Mouse (Mus musculus): ENCODE results near the gene Klri1. TPM values are rescaled to one million over a fixed set of nuclear protein-coding genes. Genes with fewer than 3 reads are reported as not detected.
"Not testable (repeated sequence)": the region's sequence is repeated elsewhere in the genome, so short reads cannot be mapped to it uniquely, and the experiment has no call there.

Gene Klri1
- not detected for total RNA-seq (2021)
- long read RNA-seq, experiment 1 = 0 reads
- long read RNA-seq, experiment 2 = 0 reads

DNA sequence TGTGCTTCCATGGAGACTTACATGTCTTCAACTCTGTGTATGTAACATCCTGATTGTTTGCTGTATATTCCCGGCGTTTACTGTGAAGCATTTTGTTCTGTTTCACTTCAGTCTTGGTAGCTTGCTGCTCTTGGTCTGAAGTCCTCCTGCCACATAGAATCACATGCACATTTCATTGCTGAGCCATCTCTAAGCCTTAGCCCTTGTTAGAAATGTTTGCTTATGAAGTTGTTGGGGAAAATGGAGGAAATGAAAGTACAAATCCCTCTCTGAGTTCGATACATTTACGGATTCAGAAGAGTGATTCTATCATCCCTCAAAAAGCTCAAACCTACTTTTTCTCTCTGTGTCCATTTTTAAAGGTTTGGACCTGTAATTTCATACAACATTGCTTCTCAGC, at the start of gene Klri1:
TSS of gene Klri1 (minus strand) at position 101 of the 400 bp plus-strand sequence.
- intact Hi-C loops (cut with DNase I) = no loop called here
- DNase-seq = no peak
- H3K4me3 ChIP-seq = no peak within 1 kb of the TSS
- no peak for TF ChIP-seq CTCF (IDR thresholded peaks at IDR 0.05)
- H3K27ac ChIP-seq = no peak within 1 kb of the TSS

DNA sequence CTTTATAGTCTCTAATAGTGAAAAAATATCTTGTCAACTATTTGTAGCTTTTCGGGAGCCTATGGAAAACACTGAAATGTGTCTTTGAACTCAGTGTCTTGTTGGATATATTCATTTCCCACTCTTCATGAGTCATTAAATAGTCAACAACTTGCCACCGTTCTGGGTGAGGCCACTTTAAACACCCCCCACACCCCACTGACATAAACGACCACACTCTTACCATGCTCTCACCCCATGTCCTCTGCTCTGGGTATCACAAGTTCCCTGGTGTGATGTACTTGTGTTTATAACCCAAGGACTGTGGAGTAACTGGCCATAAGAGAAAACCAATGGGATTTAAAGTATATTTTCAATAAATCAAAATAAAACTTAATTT, 30.7 kb upstream of the Klri1 start:
- Histone ChIP-seq H3K4me3 (no peak overlapping the region), H3K27ac (no peak overlapping the region)
- intact Hi-C loops (cut with DNase I) = no loop called here
- no peak for DNase-seq
- TF ChIP-seq CTCF (IDR thresholded peaks at IDR 0.05) = no peak

DNA sequence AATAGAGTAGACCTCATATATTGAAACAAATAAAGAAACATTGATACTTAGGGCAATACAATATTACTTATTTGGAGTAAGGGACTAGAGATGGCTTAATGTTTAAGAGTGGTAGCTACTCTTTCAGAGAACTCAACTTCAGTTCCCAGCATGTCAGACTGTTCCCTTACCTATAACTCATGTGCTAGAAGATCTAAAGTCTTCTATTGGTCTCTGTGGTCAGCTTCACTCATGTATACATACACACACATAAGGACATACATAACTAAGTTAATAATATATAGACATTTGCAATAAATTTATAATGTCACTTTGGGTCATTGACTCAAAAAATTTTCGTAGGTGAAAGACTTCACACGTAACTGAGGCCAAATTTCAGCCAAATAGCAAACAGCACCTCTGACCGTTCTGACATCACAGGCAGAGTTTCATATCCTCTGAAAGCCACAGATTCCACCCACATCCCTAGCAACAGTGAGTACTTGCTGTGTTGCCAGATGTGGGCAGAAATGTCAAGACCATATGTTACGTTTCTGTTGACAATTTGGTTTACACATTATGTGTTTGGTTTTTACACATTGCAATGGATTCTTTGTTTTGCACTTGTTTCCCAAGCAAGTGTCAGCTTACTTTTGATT, 30.2 kb upstream of the Klri1 start:
- Histone ChIP-seq H3K27ac (no peak overlapping the region), H3K4me3 (no peak overlapping the region)
- TF ChIP-seq CTCF (IDR thresholded peaks at IDR 0.05) = no peak
- intact Hi-C loops (cut with DNase I) = no loop called here
- no peak for DNase-seq

DNA sequence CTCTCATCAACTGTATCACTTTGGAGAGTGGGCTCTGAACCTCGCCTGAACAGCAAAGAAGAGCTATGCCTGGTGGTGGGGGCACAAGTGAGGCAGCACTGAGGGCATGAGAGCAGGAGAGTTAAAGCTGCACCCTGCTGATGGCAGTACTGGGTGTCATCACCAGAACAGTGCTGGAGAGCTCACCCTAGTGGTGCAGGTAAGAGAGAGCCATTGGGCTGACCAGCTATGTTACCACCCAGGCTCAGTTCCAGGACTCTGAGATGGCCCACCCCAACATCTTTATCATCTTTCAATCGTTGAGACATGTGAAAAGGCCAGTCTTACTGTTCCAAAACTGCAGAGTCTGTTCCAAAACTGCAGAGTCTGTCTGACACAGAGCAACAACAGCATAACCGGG, 29.2 kb upstream of the Klri1 start:
- TF ChIP-seq CTCF (IDR thresholded peaks at IDR 0.05) = no peak
- DNase-seq = no peak
- no peak overlapping the region for H3K27ac ChIP-seq
- no peak overlapping the region for H3K4me3 ChIP-seq
- intact Hi-C loops (cut with DNase I) = no loop called here

DNA sequence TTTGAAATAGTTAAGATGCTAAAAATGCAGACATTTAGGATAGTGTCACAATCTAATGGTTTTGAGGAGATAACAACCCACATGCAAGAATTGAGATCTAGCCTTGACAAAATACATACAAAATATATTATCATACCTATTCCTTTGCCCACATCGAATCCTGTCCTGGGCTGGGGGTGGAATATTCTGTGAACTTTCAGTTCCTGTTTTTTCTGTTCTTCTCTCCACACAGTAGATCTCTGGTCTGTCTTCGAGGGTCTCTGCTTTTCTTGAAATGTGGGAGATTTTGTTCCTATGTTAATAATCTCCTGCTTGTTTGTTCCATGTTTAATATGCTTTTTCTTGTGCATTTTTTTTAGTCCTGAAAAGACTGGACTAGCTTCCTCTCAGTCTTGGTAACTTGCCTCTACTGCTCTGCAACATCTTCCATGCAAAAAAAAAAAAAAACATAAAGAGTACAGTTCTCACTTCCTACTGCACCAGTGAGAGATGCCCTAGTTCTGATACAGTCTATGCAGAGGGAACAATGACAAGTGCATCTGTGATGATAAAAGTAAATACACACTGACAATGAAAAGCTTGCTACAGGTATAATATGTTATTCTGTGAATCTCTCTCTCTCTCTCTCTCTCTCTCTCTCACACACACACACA, 23.3 kb upstream of the Klri1 start, which contains the start of gene Klri2:
TSS of gene Klri2 (minus strand) at position 416 of the 653 bp plus-strand sequence.
- no peak within 1 kb of the TSS for H3K4me3 ChIP-seq
- H3K27ac ChIP-seq = no peak within 1 kb of the TSS
- no peak for TF ChIP-seq CTCF (IDR thresholded peaks at IDR 0.05)
- DNase-seq = no peak
- intact Hi-C loops (cut with DNase I) = no loop called here

DNA sequence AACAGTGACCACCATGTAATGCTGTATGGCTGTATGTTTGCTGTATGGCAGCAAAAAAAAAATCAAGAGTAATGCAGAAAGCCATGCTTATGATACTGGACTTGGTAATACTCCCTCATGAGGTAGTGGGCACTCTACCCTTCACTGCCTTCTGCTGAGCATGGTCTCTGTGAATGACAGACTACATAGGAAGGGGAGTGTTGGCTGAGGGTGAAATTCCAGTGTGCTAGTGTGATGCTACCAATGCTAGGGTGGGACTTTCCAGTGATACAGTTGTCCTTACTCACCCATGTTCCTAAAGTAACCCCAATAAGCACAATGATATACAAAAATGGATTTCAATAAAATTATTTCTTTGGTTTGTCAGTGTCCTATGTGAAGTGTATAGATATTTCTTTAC, 19.5 kb upstream of the Klri1 start:
- H3K27ac ChIP-seq = no peak overlapping the region
- H3K4me3 ChIP-seq = no peak overlapping the region
- no peak for TF ChIP-seq CTCF (IDR thresholded peaks at IDR 0.05)
- intact Hi-C loops (cut with DNase I) = no loop called here
- DNase-seq = no peak

DNA sequence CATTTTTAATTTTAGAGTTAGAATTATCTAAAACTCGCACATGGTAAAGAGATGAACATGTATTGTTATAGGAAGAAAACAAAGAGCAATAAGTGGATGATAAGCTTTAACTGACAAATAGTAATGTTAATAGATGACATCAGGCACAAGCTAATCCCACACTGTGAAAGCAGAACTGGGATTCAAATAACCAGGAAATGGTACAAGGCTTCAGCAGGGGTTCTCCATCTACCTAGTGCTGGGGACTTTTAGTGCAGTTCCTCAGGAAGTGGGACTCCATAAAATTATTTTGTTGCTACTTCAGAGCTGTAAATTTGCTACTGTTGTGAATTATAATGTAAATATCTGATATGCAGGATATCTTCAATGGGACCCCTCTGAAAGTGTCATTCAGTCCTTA, 10.3 kb upstream of the Klri1 start:
- Histone ChIP-seq H3K27ac (no peak overlapping the region), H3K4me3 (no peak overlapping the region)
- no peak for TF ChIP-seq CTCF (IDR thresholded peaks at IDR 0.05)
- no peak for DNase-seq
- intact Hi-C loops (cut with DNase I) = no loop called here

DNA sequence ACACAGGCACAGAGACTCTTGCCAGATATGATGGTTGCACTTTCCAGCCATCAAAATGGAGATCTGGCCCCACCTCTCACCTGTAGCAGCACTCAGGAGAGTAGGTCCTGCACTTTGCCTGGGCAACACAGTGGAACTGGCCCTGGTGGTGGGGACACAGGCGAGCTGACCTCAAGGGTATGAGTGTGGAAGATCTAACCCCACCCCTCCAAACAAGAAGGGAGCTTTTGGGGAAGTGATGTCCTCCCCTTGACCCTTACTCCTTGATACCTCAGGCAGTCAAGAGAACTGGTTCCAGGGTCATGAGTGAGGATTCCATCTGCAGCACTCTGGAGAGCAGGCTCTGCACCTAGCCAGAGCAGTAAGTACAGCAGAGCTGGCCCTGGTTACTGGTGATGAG, 4.5 kb upstream of the Klri1 start:
- no peak for DNase-seq
- no peak overlapping the region for H3K4me3 ChIP-seq
- H3K27ac ChIP-seq = no peak overlapping the region
- no peak for TF ChIP-seq CTCF (IDR thresholded peaks at IDR 0.05)
- intact Hi-C loops (cut with DNase I) = no loop called here

DNA sequence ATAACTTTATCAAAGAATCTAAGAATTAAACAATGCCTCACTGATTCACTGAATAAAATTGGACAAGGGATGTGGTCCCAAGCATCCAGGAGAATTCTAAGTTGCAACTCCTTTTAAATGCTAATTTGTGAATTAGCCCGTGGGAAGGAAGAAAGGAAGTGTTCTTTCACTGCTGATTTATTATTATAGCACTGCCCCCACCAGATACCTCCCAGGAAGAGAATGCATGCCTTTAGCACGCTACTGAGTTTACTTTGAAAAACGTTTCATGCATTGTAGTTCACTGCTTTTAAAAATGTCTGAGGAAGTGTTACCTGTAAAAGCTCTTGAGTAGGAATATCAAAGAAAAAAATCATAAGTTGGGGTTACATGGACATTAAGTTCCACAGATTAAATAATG, 3.6 kb upstream of the Klri1 start:
- H3K4me3 ChIP-seq = no peak overlapping the region
- intact Hi-C loops (cut with DNase I) = no loop called here
- TF ChIP-seq CTCF (IDR thresholded peaks at IDR 0.05) = no peak

DNA sequence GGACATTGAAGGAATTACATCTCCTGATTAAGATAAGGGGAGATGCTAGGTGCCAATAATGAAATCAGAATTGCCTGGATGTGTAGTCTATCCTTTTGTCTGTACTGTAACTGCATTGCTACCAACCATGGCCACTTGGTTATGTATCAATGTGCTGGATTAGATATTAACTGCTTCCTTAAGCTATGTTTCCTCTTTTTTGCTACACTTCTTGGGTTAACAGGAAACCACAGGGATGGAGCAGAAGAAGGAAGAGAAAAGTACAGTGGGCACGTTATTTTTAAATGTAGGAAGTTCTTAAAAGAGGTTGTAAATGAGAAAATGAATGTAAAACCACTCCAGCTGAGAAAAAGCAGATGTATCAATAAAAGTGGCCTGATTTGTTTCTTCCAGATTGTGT, 3.4 kb downstream of the Klri1 start:
- Histone ChIP-seq H3K27ac (no peak overlapping the region), H3K4me3 (no peak overlapping the region)
- no peak for DNase-seq
- intact Hi-C loops (cut with DNase I) = no loop called here
- TF ChIP-seq CTCF (IDR thresholded peaks at IDR 0.05) = no peak

More for the DNA sequence above, 3.6 kb upstream of the Klri1 start:
- no peak overlapping the region for H3K27ac ChIP-seq
- no peak for DNase-seq

DNA sequence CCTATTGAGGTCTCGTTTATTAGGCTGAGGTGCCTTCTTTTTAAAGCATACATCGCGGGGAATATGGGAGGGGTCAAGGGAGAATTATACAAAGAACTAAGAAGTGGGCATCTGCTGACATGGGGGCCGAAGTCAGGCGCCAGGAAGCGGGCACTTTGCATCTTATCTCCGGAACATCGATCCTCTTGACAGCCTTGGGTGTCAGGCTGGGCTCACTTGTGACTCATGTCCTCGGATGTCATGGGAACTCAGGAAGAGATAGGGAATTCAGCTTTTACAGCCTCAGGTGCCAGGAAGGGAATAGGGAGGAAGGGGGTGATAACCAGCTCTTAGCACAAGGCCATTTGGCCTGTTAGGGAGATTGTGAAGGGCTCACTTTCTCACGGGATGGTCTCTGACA, 25.5 kb downstream of the Klri1 start:
- H3K27ac ChIP-seq; intact Hi-C loops (cut with DNase I); H3K4me3 ChIP-seq; DNase-seq: not testable (repeated sequence)

DNA sequence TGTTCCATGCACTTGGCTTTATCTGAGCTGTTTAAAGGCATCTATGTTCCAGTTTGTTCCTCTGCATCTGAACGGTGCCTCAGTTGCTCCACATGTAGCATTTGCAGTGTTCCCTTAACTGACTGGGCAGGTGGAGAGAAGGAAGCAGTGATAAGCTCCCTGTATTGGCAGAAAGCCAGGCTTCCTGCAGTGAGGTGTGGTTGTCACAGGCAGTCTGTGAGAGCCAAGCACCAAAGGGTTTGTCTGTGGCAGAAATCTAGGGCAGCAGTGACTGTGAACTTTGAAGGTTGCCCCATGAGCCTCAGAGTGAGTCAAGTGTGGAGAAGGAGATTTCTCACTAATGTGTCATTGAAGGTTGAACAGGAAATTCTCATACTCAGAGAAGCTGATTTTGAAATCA, 36.6 kb downstream of the Klri1 start:
- TF ChIP-seq CTCF (IDR thresholded peaks at IDR 0.05) = no peak
- no peak for DNase-seq
- Histone ChIP-seq H3K27ac (no peak overlapping the region), H3K4me3 (no peak overlapping the region)
- intact Hi-C loops (cut with DNase I) = no loop called here

DNA sequence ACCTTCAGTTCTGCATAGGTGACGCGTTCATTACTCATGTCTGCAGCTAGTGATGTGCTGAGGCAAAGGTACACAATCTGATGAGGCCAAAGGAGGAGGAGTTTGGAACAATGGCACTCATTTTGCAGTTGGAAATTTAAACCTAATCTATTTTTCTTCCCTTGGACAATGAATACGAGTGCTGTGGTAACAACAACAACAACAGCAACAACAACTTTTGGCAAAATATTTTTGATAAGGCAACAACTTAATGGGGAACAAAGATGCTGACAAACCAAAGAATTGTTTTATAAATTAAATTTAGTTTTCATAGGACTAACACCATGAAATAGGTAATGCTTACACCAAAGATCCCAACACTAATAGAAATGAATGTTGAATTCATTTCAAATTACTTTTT, 38.1 kb downstream of the Klri1 start, which contains the start of gene Klrc1:
TSS of gene Klrc1 (minus strand) at position 101 of the 400 bp plus-strand sequence.
- intact Hi-C loops (cut with DNase I) = no loop called here
- no peak within 1 kb of the TSS for H3K27ac ChIP-seq
- no peak within 1 kb of the TSS for H3K4me3 ChIP-seq
- TF ChIP-seq CTCF (IDR thresholded peaks at IDR 0.05) = no peak
- DNase-seq = no peak

DNA sequence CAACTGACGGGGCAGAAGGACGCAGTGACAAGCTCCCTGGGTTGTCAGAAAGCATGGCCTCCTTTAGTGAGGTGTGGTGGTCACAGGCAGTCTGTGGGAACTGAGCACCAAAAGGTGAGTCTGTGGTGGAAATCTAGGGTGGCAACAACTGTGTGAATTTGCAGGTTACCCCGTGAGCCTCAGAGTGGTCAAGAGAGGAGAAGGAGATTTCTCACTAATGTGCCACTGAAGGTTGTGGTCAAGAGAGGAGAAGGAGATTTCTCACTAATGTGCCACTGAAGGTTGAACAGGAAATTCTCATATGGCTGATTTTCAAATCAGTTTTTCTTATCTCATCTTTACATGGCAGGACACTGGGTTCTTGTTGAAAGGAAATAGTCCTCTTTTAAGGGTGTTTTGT, 55.6 kb downstream of the Klri1 start:
- intact Hi-C loops (cut with DNase I); DNase-seq; H3K27ac ChIP-seq; H3K4me3 ChIP-seq: not testable (repeated sequence)

DNA sequence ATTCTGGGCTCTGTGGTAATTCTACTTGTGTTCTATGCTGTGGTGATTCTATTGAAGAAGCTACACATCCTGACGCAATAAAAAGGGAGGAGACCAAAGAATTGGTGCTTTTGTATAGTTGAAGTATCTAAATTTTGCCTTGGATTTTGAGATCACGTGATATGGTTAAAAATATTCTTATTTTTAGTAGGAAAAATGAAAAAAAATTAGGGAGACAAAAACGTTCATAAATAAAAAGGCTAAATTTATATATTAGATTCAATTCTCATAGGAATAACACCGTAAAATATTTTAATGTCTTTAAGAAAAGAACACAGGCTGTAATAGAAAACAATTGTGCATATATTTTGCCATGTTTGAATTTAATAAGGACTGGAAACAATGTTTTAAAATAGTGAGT, 56.3 kb downstream of the Klri1 start, which contains the start of gene Klrc2:
TSS of gene Klrc2 (minus strand) at position 101 of the 400 bp plus-strand sequence.
- H3K4me3 ChIP-seq; intact Hi-C loops (cut with DNase I); DNase-seq; H3K27ac ChIP-seq: not testable (repeated sequence)

All from gastrocnemius, adult 2 months (tissue).